Mouse (Mus musculus) v-Abl transformed pro-B cells (cell line): ENCODE measurements around the gene Acot5.
"Not testable (repeated sequence)": the region's sequence is repeated elsewhere in the genome, so short reads cannot be mapped to it uniquely, and the experiment has no call there.

Source experiments
- in situ Hi-C, 2 experiments: fragments of 400-800 bp; cut with MboI; formaldehyde crosslinking; loops; one replicate each; pipeline ENCODE4 v1.15.1; 2025; ENCODE audit not compliant: unreplicated experiment in 2 of 2

Gene Acot5

DNA sequence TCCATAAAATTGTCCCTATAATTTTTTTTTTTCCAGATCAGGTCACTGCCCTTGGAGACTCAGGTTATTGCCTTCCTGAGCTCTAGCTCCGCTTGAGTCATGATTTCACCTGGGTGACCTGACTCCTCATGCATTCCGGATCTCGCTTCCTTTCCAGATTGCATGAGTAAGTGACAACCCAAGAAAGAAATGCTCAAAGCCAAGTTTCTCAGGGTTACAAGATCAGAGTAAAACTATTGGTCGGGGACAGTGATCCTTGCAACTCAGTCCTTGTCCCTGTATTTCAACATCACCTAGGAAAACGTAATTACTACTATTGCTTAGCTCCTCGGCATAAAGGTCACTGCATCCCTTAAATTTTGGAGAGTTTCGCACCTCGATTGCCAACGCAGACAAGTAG, at the start of gene Acot5:
TSS of gene Acot5 (plus strand) at position 340 of the 400 bp plus-strand sequence.
- in situ Hi-C loops, result loop anchor here in 1 of 2 experiments (25.0 kb wide), 2 partner anchors 357 to 957 kb away; no protein-coding TSS in a partner anchor

DNA sequence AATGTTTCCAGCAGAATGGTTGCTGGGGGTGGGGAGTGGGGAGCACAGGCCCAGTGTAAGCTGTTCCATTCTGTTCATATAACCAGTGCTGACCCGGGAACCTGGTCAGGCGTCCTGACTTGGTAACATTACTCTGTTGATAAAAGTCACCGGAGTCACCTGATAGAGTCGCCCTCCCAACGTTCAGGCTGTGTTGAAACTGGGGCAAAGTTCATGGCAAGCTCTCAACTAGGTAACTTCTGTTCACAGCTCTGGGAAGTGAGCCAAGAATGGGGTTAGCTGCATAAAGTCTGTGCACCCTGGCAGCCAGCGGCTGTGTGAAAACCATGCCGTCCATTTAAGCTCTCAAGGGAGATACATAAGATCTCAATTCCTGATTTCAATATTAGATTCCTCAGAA, 48.6 kb upstream of the Acot5 start:
- in situ Hi-C loops, result not testable (repeated sequence)

DNA sequence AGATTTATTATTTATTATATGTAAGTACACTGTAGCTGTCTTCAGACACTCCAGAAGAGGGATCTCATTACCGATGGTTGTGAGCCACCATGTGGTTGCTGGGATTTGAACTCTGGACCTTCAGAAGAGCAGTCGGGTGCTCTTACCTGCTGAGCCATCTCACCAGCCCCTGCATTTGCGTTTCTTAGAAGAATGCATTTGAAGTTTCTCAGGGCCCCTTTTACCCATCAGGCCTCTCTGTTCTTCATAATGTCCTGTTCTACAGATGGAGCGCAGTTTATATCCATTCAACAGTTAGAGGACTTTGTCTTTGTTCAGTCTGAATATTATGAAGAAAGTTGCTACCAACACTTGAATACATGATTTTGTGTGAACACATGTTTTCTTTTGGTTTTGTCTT, 46.9 kb upstream of the Acot5 start:
- in situ Hi-C loops, result not testable (repeated sequence)

DNA sequence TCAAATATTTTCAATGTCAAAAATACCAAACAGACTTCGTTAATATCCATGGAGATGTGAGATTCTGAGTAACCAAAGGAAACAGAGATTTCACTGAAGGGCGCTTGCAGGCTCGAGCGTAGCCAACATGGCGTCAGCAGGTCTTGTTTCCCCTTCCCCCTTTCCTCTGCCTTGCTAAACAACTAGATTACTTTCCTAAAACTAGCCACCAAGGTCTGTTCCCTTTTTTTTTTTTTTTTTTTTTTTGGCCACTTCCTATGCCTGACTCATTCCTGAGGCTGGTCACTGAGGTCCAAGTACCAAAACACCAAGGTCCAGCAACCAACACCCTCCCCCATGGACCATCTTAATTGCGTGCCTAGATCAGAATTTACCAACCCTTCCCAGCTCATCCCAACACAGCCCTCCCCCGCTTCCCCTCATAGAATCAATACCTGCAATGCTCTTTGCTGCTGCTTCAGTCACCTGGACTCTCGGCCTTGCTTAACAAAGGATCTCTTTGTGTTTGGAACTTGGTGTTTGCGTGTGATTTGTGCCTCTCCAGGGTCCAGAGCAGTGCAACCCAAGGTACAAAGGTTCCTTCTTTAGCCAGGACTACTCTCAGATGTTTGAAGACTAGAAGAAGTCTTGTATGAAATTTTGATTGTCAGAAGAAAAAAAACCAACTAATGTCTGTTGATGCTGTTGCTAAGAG, 45.9 kb upstream of the Acot5 start:
- in situ Hi-C loops, result no loop called here

DNA sequence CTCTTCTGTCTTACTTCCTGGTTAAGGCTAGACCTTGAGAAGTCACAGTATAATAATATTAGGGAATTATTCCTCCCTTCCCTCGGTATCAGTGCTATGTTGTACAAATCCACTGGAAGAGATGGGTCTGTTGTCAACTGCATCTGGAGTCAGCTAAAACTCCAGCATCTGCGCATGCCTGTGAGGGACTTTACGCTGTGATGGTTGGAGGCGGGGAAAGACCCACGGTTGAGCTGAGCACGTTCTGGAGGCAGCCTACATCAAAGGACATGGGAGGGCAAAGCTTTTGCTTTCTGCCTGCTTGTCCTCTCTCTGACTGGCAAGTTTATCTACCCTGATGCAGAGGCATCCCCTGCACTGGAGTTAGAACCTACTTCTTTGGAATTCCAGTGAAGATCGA, 43.2 kb upstream of the Acot5 start:
- in situ Hi-C loops, result loop anchor here in 1 of 2 experiments (5.0 to 25.0 kb wide), 2 partner anchors 54 to 314 kb away; no protein-coding TSS in a partner anchor

- in situ Hi-C loops, result loop anchor here in 1 of 2 experiments (5.0 to 25.0 kb wide), 2 partner anchors 56 to 316 kb away; no protein-coding TSS in a partner anchor
Observed at GRCm38 (mm10) chr12:84028328-84028727, 40.8 kb upstream of the Acot5 start.

DNA sequence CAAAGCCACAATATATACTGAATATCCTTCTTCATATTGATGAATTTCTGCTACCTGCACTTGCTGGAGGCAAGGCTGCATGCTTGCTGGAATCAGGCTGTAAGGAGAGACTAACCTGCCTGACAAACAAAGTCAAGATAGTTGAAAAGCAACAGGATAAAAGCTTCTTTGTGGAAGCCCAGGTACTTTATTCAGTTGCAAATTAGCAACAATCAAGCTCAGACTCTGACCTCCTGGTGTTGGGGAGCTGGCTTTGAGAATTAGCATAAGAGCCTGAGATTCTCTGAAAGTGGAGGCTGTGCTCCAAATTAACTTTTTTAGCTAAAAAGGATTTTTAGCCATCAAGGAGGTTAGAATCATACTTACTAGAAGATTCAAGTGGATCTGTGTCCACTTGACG, 40.1 kb upstream of the Acot5 start:
- in situ Hi-C loops, result loop anchor here in 1 of 2 experiments (5.0 to 25.0 kb wide), 2 partner anchors 57 to 317 kb away; no protein-coding TSS in a partner anchor

DNA sequence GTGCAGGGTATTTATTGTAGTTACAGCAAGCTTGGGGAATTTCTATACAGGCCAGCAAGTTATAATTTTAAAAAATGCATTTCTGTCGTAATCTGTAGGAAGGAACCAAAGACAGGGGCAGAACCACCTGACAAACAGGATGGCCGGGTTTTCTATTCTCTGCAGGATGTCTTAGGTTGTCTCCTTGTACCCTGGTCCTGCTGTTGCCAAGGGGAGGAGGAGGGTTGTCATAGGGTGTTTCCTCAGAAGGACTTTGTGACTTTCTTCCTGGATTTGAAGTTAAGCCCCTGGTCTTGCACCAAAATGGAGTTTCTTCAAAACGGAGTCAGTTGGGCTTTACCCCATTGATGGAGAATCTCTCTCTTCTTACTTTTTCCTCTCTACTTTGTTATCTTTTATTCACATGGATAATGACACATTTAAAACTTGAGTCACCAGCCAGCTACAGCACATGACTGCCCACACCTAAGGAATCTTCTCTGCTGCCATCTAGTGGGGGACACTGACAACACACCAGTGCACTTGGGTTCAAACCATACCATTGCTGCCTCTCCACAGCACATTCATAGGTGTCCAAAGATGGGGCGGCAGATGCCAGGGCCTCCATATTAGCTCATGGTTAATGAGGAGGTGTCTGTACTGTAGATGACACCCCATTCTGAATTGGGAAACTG, 38.3 kb upstream of the Acot5 start:
- in situ Hi-C loops, result loop anchor here (5.0 to 25.0 kb wide), 2 partner anchors 58 to 318 kb away; no protein-coding TSS in a partner anchor

- in situ Hi-C loops, result loop anchor here (5.0 to 25.0 kb wide), 2 partner anchors 61 to 321 kb away; no protein-coding TSS in a partner anchor
Observed at GRCm38 (mm10) chr12:84032854-84033253, 36.3 kb upstream of the Acot5 start.

- in situ Hi-C loops, result loop anchor here (5.0 to 25.0 kb wide), 2 partner anchors 61 to 321 kb away; no protein-coding TSS in a partner anchor
Observed at GRCm38 (mm10) chr12:84033302-84033701, 35.8 kb upstream of the Acot5 start.

- in situ Hi-C loops, result loop anchor here (5.0 to 25.0 kb wide), 2 partner anchors 62 to 322 kb away; no protein-coding TSS in a partner anchor
Observed at GRCm38 (mm10) chr12:84034108-84034507, 35.0 kb upstream of the Acot5 start.

DNA sequence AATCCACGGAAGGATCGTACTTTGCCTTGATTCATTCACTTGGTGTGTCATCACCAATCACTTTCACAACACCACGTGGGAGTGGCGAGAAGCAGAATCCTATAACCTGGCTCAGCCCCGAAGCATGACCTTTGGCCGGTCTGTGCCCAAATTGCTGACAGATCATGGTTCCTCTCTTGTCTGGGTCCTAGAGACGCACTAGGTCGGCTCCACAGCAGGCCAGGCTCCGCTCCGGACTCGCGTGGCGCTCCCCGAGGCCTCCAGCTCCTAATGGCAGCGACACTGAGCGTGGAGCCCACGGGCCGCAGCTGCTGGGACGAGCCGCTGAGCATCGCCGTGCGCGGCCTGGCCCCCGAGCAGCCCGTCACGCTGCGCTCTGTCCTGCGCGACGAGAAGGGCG, 30.9 kb upstream of the Acot5 start, which contains the start of gene Acot4:
TSS of gene Acot4 (plus strand) at position 139 of the 400 bp plus-strand sequence.
- in situ Hi-C loops, result loop anchor here in 1 of 2 experiments (25.0 kb wide), 1 partner anchor 326 kb away; no protein-coding TSS in a partner anchor

GRCm38 (mm10) chr12:84038691-84039111, 30.4 kb upstream of the Acot5 start, which contains the start of gene Gm49366:
Gene Gm49366 (plus strand): TSS chr12:84038935.
- in situ Hi-C loops, result loop anchor here in 1 of 2 experiments (25.0 kb wide), 1 partner anchor 326 kb away; no protein-coding TSS in a partner anchor

GRCm38 (mm10) chr12:84042248-84042647, 26.9 kb upstream of the Acot5 start:
- in situ Hi-C loops, result loop anchor here in 1 of 2 experiments (25.0 kb wide), 1 partner anchor 330 kb away; no protein-coding TSS in a partner anchor

DNA sequence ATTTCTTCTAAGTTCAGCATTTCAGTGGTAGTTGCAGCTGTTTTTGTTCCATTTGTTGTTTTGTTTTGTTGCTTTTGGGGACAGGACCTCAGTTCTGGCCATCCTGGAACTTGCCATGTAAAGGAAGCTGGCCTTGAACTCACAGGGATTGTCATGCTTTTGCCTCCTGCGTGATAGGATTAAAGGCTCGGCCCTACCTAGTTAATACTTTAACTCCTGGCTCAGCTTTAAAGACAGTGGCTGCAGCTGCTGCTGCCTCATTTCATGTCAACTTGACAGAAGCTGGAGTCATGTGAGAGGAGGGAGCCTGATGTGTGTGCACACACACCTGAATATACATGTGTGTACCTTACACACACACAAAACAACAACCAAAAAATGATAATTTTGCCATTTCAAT, 25.1 kb upstream of the Acot5 start:
- in situ Hi-C loops, result loop anchor here in 1 of 2 experiments (25.0 kb wide), 1 partner anchor 332 kb away; no protein-coding TSS in a partner anchor

DNA sequence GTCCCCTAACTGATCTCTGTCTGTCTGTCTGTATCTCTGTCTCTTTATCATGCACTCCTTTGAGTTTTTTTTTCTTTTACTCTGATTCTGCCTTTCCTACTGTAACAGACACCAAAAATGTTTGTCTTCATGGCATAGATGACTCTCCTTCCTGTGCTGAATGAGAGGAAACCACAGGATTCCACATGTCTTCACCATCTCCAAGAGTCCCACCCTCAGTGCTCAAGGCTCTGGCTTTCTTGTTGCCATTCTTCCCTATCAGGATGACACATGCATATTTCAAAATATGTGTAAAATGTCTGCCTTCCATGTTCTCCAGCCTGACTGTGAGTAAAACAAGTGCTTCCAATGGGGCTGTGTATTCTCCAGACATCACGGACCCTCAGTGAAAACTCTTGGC, 22.2 kb upstream of the Acot5 start:
- in situ Hi-C loops, result loop anchor here in 1 of 2 experiments (25.0 kb wide), 1 partner anchor 335 kb away; no protein-coding TSS in a partner anchor

DNA sequence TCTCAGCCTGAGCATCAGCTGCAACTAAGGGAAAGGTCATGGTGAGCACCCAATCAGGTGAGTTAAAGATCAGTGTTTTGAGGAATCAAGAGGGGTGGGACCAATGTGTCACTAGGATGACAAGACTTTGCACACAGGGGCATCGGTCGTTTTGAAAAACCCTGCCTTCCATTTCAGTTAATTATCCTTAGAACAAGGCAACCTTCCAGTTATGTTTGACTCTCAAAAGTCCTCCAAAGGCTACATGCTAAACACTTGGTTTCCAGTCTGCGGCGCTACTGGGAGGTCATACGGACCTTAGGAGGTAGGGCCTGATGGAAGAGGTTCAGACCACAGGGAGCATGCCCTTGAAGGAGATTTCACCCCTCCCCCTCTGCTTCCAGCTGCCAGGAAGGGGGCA, 18.4 kb upstream of the Acot5 start:
- in situ Hi-C loops, result loop anchor here in 1 of 2 experiments (25.0 kb wide), 2 partner anchors 338 to 938 kb away; no protein-coding TSS in a partner anchor

DNA sequence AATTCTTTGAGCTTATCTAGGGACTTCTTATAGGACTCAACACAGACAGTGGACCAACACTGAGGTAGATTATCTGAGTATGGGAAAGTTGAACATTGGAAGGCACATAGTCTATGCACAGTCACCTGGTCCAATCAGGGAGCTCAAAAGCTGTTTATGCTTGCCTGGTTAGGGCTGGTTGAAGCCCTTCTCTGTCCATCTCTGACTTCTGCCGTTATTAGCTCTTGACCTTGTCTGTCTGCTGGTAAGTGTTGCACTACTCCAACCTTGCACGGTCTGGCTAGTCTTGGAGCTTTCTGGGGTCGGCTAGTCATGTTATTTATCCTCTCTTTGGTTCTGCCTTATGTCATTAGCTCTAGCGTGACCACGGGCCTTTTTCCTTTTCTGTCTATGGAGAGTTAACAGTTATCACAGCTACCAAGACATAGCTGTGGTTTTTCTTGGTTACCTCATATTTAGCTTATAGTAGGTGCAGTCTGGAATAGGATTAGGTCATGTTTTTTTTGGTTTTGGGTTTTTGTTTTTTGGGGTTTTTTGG, 17.1 kb upstream of the Acot5 start, which contains the start of gene Acot3:
TSS of gene Acot3 (plus strand) at position 208 of the 538 bp plus-strand sequence.
- in situ Hi-C loops, result loop anchor here in 1 of 2 experiments (25.0 kb wide), 2 partner anchors 340 to 940 kb away; no protein-coding TSS in a partner anchor

GRCm38 (mm10) chr12:84052609-84053008, 16.5 kb upstream of the Acot5 start:
- in situ Hi-C loops, result loop anchor here in 1 of 2 experiments (25.0 kb wide), 2 partner anchors 340 to 940 kb away; no protein-coding TSS in a partner anchor

- in situ Hi-C loops, result loop anchor here in 1 of 2 experiments (25.0 kb wide), 2 partner anchors 341 to 941 kb away; no protein-coding TSS in a partner anchor
Observed at GRCm38 (mm10) chr12:84053173-84053572, 16.0 kb upstream of the Acot5 start.
